ENCODE assay signal across 19 mouse cellular contexts in the genomic region with DNA sequence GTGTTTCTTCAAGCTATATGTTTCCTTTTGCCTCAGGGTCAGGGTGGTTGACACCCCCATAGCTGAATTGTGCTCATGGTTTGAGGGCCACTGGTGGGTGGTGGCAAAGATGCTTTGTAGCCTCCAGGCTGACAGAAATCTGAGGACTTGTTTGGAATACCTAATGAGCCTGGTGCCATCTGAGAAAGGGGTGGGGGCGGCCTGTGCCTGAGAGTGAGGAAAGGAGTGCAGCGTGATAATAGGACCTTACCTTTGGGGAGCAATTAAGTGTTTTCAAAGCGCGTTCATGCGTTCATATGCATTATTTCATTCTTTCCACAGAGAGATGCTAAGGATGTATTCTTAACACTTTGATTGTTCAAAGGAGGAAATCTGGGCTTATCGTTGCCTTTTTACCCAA.
DNase-seq lines count a peak whose midpoint lies in the region; ATAC-seq and TF ChIP-seq lines count a peak whose summit lies in the region.
"Had no signal": no experiment of that assay in that cellular context is flagged by ENCODE, and none has a peak within 500 bp of the region (broad histone marks: within the 10 kb centered on the region; RNA-seq: fewer than 3 reads in every experiment).

No protein-coding gene starts in this region.

- H3K9me3 ChIP-seq in forebrain, embryonic 14.5 days (replicated peaks; ENCODE audit: control insufficient read depth, low read length): no peaks in the 10 kb centered on the region
- H3K9me3 ChIP-seq in forebrain, embryonic 10.5 days: no peaks in the 10 kb centered on the region
- H3K9me3 ChIP-seq in hindbrain, embryonic 16.5 days (ENCODE audit: control insufficient read depth, low read length): no peaks in the 10 kb centered on the region
- H3K9me3 ChIP-seq in hindbrain, postnatal 0 days (ENCODE audit: low read length): no peaks in the 10 kb centered on the region
- H3K9me3 ChIP-seq in neural tube, embryonic 13.5 days: no peaks in the 10 kb centered on the region
- H3K9me3 ChIP-seq: forebrain, embryonic 13.5 days; heart, embryonic 13.5 days had no signal

- no peak overlapping the region for H3K4me2 ChIP-seq in forebrain, embryonic 14.5 days (ENCODE audit: low read length)
- no peak overlapping the region for H3K4me2 ChIP-seq in hindbrain, embryonic 16.5 days (ENCODE audit: low read length)
- no peak overlapping the region for H3K4me2 ChIP-seq in hindbrain, postnatal 0 days (ENCODE audit: low read depth, low read length)
- H3K4me2 ChIP-seq in neural tube, embryonic 13.5 days: no peak overlapping the region
- H3K4me2 ChIP-seq: forebrain, embryonic 13.5 days; heart, embryonic 13.5 days had no signal

- TF ChIP-seq CTCF in hindbrain, postnatal 0 days (IDR thresholded peaks at IDR 0.05; ENCODE audit: low read depth): no peak

- peak; percentile 2 for DNase-seq in forebrain, embryonic 14.5 days (ENCODE audit: low spot score)
- DNase-seq in forebrain, embryonic 10.5 days (ENCODE audit: extremely low spot score, low spot score): no peak
- DNase-seq in hindbrain, postnatal 0 days (ENCODE audit: low spot score): no peak
- no peak for DNase-seq in neural tube, embryonic 10.5 days (ENCODE audit: extremely low spot score, low spot score)
- DNase-seq: adrenal gland, postnatal 14 days; cerebellum, adult 18-20 months; cerebellum, adult 9-11 months; cerebellum, postnatal 36 days; gastrocnemius, postnatal 36 days; heart, adult 11 months; heart, postnatal 36 days had no signal

- ATAC-seq in forebrain, embryonic 14.5 days: no peak
- ATAC-seq in hindbrain, embryonic 16.5 days: peak; percentile 21; the same call in 1 of the 2 replicates
- ATAC-seq in hindbrain, postnatal 0 days: no peak
- 0 out of 2 replicates have a peak, but pooled peaks have one; percentile 65 for ATAC-seq in neural tube, embryonic 13.5 days (ENCODE audit: low read depth)
- no peak for ATAC-seq in monocyte, adult 5-6 weeks (replicated peaks; ENCODE audit: insufficient number of reproducible peaks, low FRiP score, low TSS enrichment, poor library complexity, severe bottlenecking)
- ATAC-seq: activated CD4-positive, CD25-positive, alpha-beta regulatory T cell, adult 4 months; forebrain, embryonic 13.5 days; intestine, embryonic 16.5 days; Patski had no signal

- no peaks in the 10 kb centered on the region for H3K27me3 ChIP-seq in forebrain, embryonic 14.5 days (replicated peaks; ENCODE audit: control insufficient read depth, insufficient read depth, low read length)
- no peaks in the 10 kb centered on the region for H3K27me3 ChIP-seq in forebrain, embryonic 10.5 days (ENCODE audit: poor library complexity, severe bottlenecking)
- H3K27me3 ChIP-seq in hindbrain, embryonic 16.5 days (replicated peaks; ENCODE audit: control insufficient read depth, insufficient read depth, low read length): no peaks in the 10 kb centered on the region
- H3K27me3 ChIP-seq in hindbrain, postnatal 0 days (ENCODE audit: insufficient read depth, low read length): no peaks in the 10 kb centered on the region
- H3K27me3 ChIP-seq in neural tube, embryonic 13.5 days: no peaks in the 10 kb centered on the region
- H3K27me3 ChIP-seq: forebrain, embryonic 13.5 days; heart, embryonic 13.5 days had no signal

- H3K4me3 ChIP-seq in forebrain, embryonic 14.5 days (ENCODE audit: low read depth, low read length): no peak overlapping the region
- H3K4me3 ChIP-seq in forebrain, embryonic 10.5 days: no peak overlapping the region
- H3K4me3 ChIP-seq in hindbrain, embryonic 16.5 days (ENCODE audit: low read length): no peak overlapping the region
- no peak overlapping the region for H3K4me3 ChIP-seq in hindbrain, postnatal 0 days (ENCODE audit: low read length)
- no peak overlapping the region for H3K4me3 ChIP-seq in neural tube, embryonic 13.5 days
- H3K4me3 ChIP-seq: forebrain, embryonic 13.5 days; heart, embryonic 13.5 days had no signal

- H3K36me3 ChIP-seq in forebrain, embryonic 14.5 days (ENCODE audit: control insufficient read depth, insufficient read depth, low read length): no peaks in the 10 kb centered on the region
- H3K36me3 ChIP-seq in forebrain, embryonic 10.5 days (replicated peaks): no peaks in the 10 kb centered on the region
- no peaks in the 10 kb centered on the region for H3K36me3 ChIP-seq in hindbrain, embryonic 16.5 days (ENCODE audit: control insufficient read depth, insufficient read depth, low read length)
- H3K36me3 ChIP-seq in hindbrain, postnatal 0 days (ENCODE audit: insufficient read depth, low read length): no peaks in the 10 kb centered on the region
- no peaks in the 10 kb centered on the region for H3K36me3 ChIP-seq in neural tube, embryonic 13.5 days
- H3K36me3 ChIP-seq: heart, embryonic 13.5 days had no signal

- no peaks in the 10 kb centered on the region for H3K4me1 ChIP-seq in forebrain, embryonic 14.5 days (ENCODE audit: control insufficient read depth, insufficient read depth, low read length)
- no peaks in the 10 kb centered on the region for H3K4me1 ChIP-seq in forebrain, embryonic 10.5 days
- no peaks in the 10 kb centered on the region; the same call in 1 of the 2 replicates for H3K4me1 ChIP-seq in hindbrain, embryonic 16.5 days (ENCODE audit: control insufficient read depth, insufficient read depth, low read depth, low read length)
- no peaks in the 10 kb centered on the region for H3K4me1 ChIP-seq in hindbrain, postnatal 0 days (ENCODE audit: insufficient read depth, low read length)
- peaks cover 9% of the 10 kb centered on the region; the same call in 1 of the 2 replicates for H3K4me1 ChIP-seq in neural tube, embryonic 13.5 days (replicated peaks)
- H3K4me1 ChIP-seq: heart, embryonic 13.5 days had no signal

- no peak overlapping the region for H3K9ac ChIP-seq in forebrain, embryonic 14.5 days (ENCODE audit: low read length)
- no peak overlapping the region for H3K9ac ChIP-seq in hindbrain, embryonic 16.5 days (ENCODE audit: low read depth, low read length)
- no peak overlapping the region for H3K9ac ChIP-seq in hindbrain, postnatal 0 days (replicated peaks; ENCODE audit: low read length)
- no peak overlapping the region for H3K9ac ChIP-seq in neural tube, embryonic 13.5 days
- H3K9ac ChIP-seq: forebrain, embryonic 13.5 days; heart, embryonic 13.5 days had no signal

- 72% methylated on average over 6 of the region's 6 CpGs for WGBS in forebrain, embryonic 14.5 days
- WGBS in forebrain, embryonic 10.5 days: 88% methylated on average over 6 of the region's 6 CpGs
- 72% methylated on average over 6 of the region's 6 CpGs for WGBS in hindbrain, embryonic 16.5 days
- WGBS in hindbrain, postnatal 0 days: 79% methylated on average over 6 of the region's 6 CpGs
- WGBS in neural tube, embryonic 13.5 days: 66% methylated on average over 6 of the region's 6 CpGs

- no peak overlapping the region for H3K27ac ChIP-seq in forebrain, embryonic 14.5 days (ENCODE audit: low read depth, low read length)
- no peak overlapping the region for H3K27ac ChIP-seq in forebrain, embryonic 10.5 days
- no peak overlapping the region for H3K27ac ChIP-seq in hindbrain, embryonic 16.5 days (ENCODE audit: low read depth, low read length)
- H3K27ac ChIP-seq in hindbrain, postnatal 0 days: no peak overlapping the region
- H3K27ac ChIP-seq in neural tube, embryonic 13.5 days (replicated peaks): no peak overlapping the region
- H3K27ac ChIP-seq: forebrain, embryonic 13.5 days; heart, embryonic 13.5 days had no signal

Comparison
In these comparisons a context has a peak if more than half of its experiments do, and no peak if none do; other contexts are left out.
1. ATAC-seq: peak in hindbrain, embryonic 16.5 days (single experiment) and neural tube, embryonic 13.5 days (single experiment); none in forebrain, embryonic 14.5 days (single experiment), hindbrain, postnatal 0 days (single experiment) and monocyte, adult 5-6 weeks (single experiment).